Mouse (Mus musculus) small intestine, adult 2 months (tissue): ENCODE data around the gene Rasgef1b.

ENCODE experiments used
- CTCF ChIP-seq: fragments of 200-500 bp; IDR thresholded peaks from 2 replicates; pipeline ENCODE4 v1.5.1; 2012; ENCODE audit warnings: low read depth, mild to moderate bottlenecking, control low read depth, inconsistent platforms, low read length, moderate library complexity, mixed read lengths; ENCODE audit not compliant: insufficient replicate concordance, insufficient read length; ENCODE audit errors: extremely low read depth
- POLR2A ChIP-seq: fragments of 200-500 bp; IDR thresholded peaks from 2 replicates; pipeline ENCODE4 v1.6.1; 2012; ENCODE audit warnings: low read depth, mild to moderate bottlenecking, control low read depth, inconsistent platforms, low read length, moderate library complexity

GRCm38 (mm10) chr5:99451939-99452338, 276.9 kb downstream of the Rasgef1b start:
- TF ChIP-seq POLR2A (no peak), CTCF (no peak)
